Mouse (Mus musculus) midbrain, embryonic 10.5 days (tissue): ENCODE results near the gene 1600002K03Rik. TPM values are rescaled to one million over a fixed set of nuclear protein-coding genes. Genes with fewer than 3 reads are reported as not detected.

Source experiments
- DNase-seq: peaks from one replicate; pipeline ENCODE4 v3.0.0-alpha.2; 2017; ENCODE audit warnings: low spot score
- H3K27ac ChIP-seq: fragments of 300-500 bp; sonication (generic); replicated peaks from 2 replicates; pipeline ENCODE4 v1.5.1; 2016; ENCODE audit warnings: mild to moderate bottlenecking
- H3K27me3 ChIP-seq: fragments of 300-500 bp; sonication (generic); 2 replicates; pipeline ENCODE4 v1.6.1; 2016; ENCODE audit warnings: low read depth, mild to moderate bottlenecking; ENCODE audit not compliant: poor library complexity, severe bottlenecking
- H3K36me3 ChIP-seq: fragments of 300-500 bp; sonication (generic); 2 replicates; pipeline ENCODE4 v1.6.1; 2016; ENCODE audit warnings: mild to moderate bottlenecking, moderate library complexity
- H3K4me1 ChIP-seq: fragments of 300-500 bp; sonication (generic); 2 replicates; pipeline ENCODE4 v1.6.1; 2016
- H3K4me3 ChIP-seq: fragments of 300-500 bp; sonication (generic); 2 replicates; pipeline ENCODE4 v1.5.1; 2016; ENCODE audit warnings: mild to moderate bottlenecking, moderate library complexity
- H3K9me3 ChIP-seq: fragments of 300-500 bp; sonication (generic); replicated peaks from 2 replicates; pipeline ENCODE4 v1.6.1; 2016; ENCODE audit warnings: mild to moderate bottlenecking
- WGBS: fragments of 180-500 bp; shearing (Covaris S2); methylation state at CpG from one replicate; pipeline ENCODE4 v1.1.7; 2016; 5-methylcytosine and 5-hydroxymethylcytosine counted together
- polyA plus RNA-seq: library from polyadenylated mRNA; unstranded; fragments of >200 nt; fragmentation: Nextera tagmentation; extraction: Ambion mirVana; gene quantifications from 2 replicates; pipeline ENCODE4 v1.2.1, GENCODE M21; 2016

1600002K03Rik gene
- polyA plus RNA-seq, 1 experiment from 2014 or later: 11.2 TPM

GRCm38 (mm10) chr10:80175536-80176269, 3.0 kb downstream of the 1600002K03Rik start:
- 18% methylated on average over 4 of the region's 4 CpGs for WGBS
- Histone ChIP-seq H3K4me3 (peak overlapping the region; percentile 32; the same call in 1 of the 2 replicates), H3K36me3 (peaks cover 24% of the 10 kb centered on the region), H3K9me3 (no peaks in the 10 kb centered on the region), H3K27ac (peak overlapping the region; percentile 99), H3K4me1 (peaks cover 88% of the 10 kb centered on the region), H3K27me3 (peaks cover 23% of the 10 kb centered on the region)
- peak; percentile 64 for DNase-seq

GRCm38 (mm10) chr10:80176270-80176834, 3.6 kb downstream of the 1600002K03Rik start:
- WGBS: 72% methylated on average over 5 of the region's 5 CpGs
- Histone ChIP-seq H3K27ac (peak overlapping the region; percentile 99), H3K36me3 (peaks cover 18% of the 10 kb centered on the region), H3K9me3 (no peaks in the 10 kb centered on the region), H3K4me1 (peaks cover 91% of the 10 kb centered on the region), H3K4me3 (peak overlapping the region; percentile 32; the same call in 1 of the 2 replicates), H3K27me3 (peaks cover 23% of the 10 kb centered on the region)
- no peak for DNase-seq

- Histone ChIP-seq H3K27ac (peak overlapping the region; percentile 99), H3K27me3 (peaks cover 30% of the 10 kb centered on the region), H3K9me3 (no peaks in the 10 kb centered on the region), H3K4me3 (peak overlapping the region; percentile 32), H3K36me3 (peaks cover 17% of the 10 kb centered on the region), H3K4me1 (peaks cover 91% of the 10 kb centered on the region)
- WGBS: 68% methylated on average over 7 of the region's 7 CpGs
- peak; percentile 53 for DNase-seq
Measured at GRCm38 (mm10) chr10:80177441-80178279, 4.9 kb downstream of the 1600002K03Rik start.

GRCm38 (mm10) chr10:80179068-80180051, 6.6 kb downstream of the 1600002K03Rik start, which contains the start of gene Efna2:
Gene Efna2, plus strand, starts transcription at chr10:80179482.
- 4% methylated on average over 96 of the region's 106 CpGs for WGBS
- H3K27me3 ChIP-seq: peaks cover 40% of the 10 kb centered on the region
- H3K4me3 ChIP-seq: peak within 1 kb of the TSS; percentile 96
- peak; percentile 72 for DNase-seq
- H3K36me3 ChIP-seq: peaks cover 34% of the 10 kb centered on the region
- H3K9me3 ChIP-seq: no peaks in the 10 kb centered on the region
- H3K27ac ChIP-seq: peak within 1 kb of the TSS; percentile 99
- peaks cover 96% of the 10 kb centered on the region for H3K4me1 ChIP-seq

GRCm38 (mm10) chr10:80180288-80180687, 7.5 kb downstream of the 1600002K03Rik start:
- peak overlapping the region; percentile 99 for H3K27ac ChIP-seq
- peaks cover 33% of the 10 kb centered on the region for H3K36me3 ChIP-seq
- 46% methylated on average over 6 of the region's 6 CpGs for WGBS
- no peak for DNase-seq
- H3K9me3 ChIP-seq: no peaks in the 10 kb centered on the region
- peak overlapping the region; percentile 96 for H3K4me3 ChIP-seq
- H3K27me3 ChIP-seq: peaks cover 46% of the 10 kb centered on the region
- H3K4me1 ChIP-seq: peaks cover 94% of the 10 kb centered on the region

- peaks cover 38% of the 10 kb centered on the region for H3K36me3 ChIP-seq
- peaks cover 51% of the 10 kb centered on the region for H3K27me3 ChIP-seq
- DNase-seq: no peak
- peaks cover 94% of the 10 kb centered on the region for H3K4me1 ChIP-seq
- H3K4me3 ChIP-seq: peak overlapping the region; percentile 96
- H3K9me3 ChIP-seq: no peaks in the 10 kb centered on the region
- 47% methylated on average over 5 of the region's 5 CpGs for WGBS
- peak overlapping the region; percentile 99 for H3K27ac ChIP-seq
Measured at GRCm38 (mm10) chr10:80180823-80181222, 8.1 kb downstream of the 1600002K03Rik start.

GRCm38 (mm10) chr10:80182547-80182946, 9.8 kb downstream of the 1600002K03Rik start:
- peak overlapping the region; percentile 96 for H3K4me3 ChIP-seq
- 87% methylated on average over 7 of the region's 7 CpGs for WGBS
- peaks cover 93% of the 10 kb centered on the region for H3K4me1 ChIP-seq
- peaks cover 56% of the 10 kb centered on the region for H3K36me3 ChIP-seq
- H3K9me3 ChIP-seq: no peaks in the 10 kb centered on the region
- no peak for DNase-seq
- peak overlapping the region; percentile 99 for H3K27ac ChIP-seq
- peaks cover 54% of the 10 kb centered on the region for H3K27me3 ChIP-seq

- peaks cover 96% of the 10 kb centered on the region for H3K4me1 ChIP-seq
- peak overlapping the region; percentile 72 for H3K27ac ChIP-seq
- H3K36me3 ChIP-seq: peaks cover 70% of the 10 kb centered on the region
- 41% methylated on average over 27 of the region's 27 CpGs for WGBS
- H3K27me3 ChIP-seq: peaks cover 87% of the 10 kb centered on the region
- peak overlapping the region; percentile 96; the same call in 1 of the 2 replicates for H3K4me3 ChIP-seq
- no peak for DNase-seq
- H3K9me3 ChIP-seq: no peaks in the 10 kb centered on the region
Measured at GRCm38 (mm10) chr10:80186649-80187048, 13.9 kb downstream of the 1600002K03Rik start.

GRCm38 (mm10) chr10:80187739-80188138, 15.0 kb downstream of the 1600002K03Rik start:
- WGBS: 85% methylated on average over 10 of the region's 10 CpGs
- Histone ChIP-seq H3K4me1 (peaks cover 96% of the 10 kb centered on the region), H3K27me3 (peaks cover 90% of the 10 kb centered on the region), H3K27ac (peak overlapping the region; percentile 96), H3K9me3 (no peaks in the 10 kb centered on the region), H3K4me3 (peak overlapping the region; percentile 96), H3K36me3 (peaks cover 60% of the 10 kb centered on the region)
- DNase-seq: no peak

- Histone ChIP-seq H3K36me3 (peaks cover 52% of the 10 kb centered on the region), H3K4me3 (peak overlapping the region; percentile 96), H3K9me3 (no peaks in the 10 kb centered on the region), H3K27me3 (peaks cover 90% of the 10 kb centered on the region), H3K27ac (peak overlapping the region; percentile 96), H3K4me1 (peaks cover 96% of the 10 kb centered on the region)
- DNase-seq: no peak
- 50% methylated on average over 15 of the region's 15 CpGs for WGBS
Measured at GRCm38 (mm10) chr10:80188453-80189024, 15.8 kb downstream of the 1600002K03Rik start.

GRCm38 (mm10) chr10:80189999-80190398, 17.3 kb downstream of the 1600002K03Rik start:
- peak; percentile 64 for DNase-seq
- Histone ChIP-seq H3K4me3 (peak overlapping the region; percentile 60), H3K4me1 (peaks cover 99% of the 10 kb centered on the region), H3K27me3 (peaks cover 99% of the 10 kb centered on the region), H3K36me3 (peaks cover 42% of the 10 kb centered on the region), H3K9me3 (no peaks in the 10 kb centered on the region), H3K27ac (peak overlapping the region; percentile 96)
- WGBS: 2% methylated on average over 21 of the region's 21 CpGs
